Mouse (Mus musculus) megakaryocyte, embryonic 14.5 days (primary cell): Measurements from ENCODE around the gene Gbp2b. TPM values are rescaled to one million over a fixed set of nuclear protein-coding genes. Genes with fewer than 3 reads are reported as not detected.

Source experiments
- H3K27me3 ChIP-seq: replicated peaks from 2 replicates; pipeline ENCODE3; 2012; ENCODE audit warnings: inconsistent platforms
- H3K36me3 ChIP-seq: replicated peaks from 2 replicates; pipeline ENCODE3; 2012; ENCODE audit warnings: low read length, inconsistent platforms, mixed read lengths
- H3K4me1 ChIP-seq: 2 replicates; pipeline ENCODE4 v1.6.1; 2012; ENCODE audit warnings: inconsistent platforms
- H3K4me3 ChIP-seq: replicated peaks from 2 replicates; pipeline ENCODE3; 2012; ENCODE audit warnings: moderate library complexity, mild to moderate bottlenecking, inconsistent platforms
- H3K9me3 ChIP-seq: 2 replicates; pipeline ENCODE4 v1.6.1; 2012; ENCODE audit warnings: inconsistent platforms
- FLI1 ChIP-seq: IDR thresholded peaks from 2 replicates; pipeline ENCODE4 v1.6.1; 2012; ENCODE audit warnings: low read length, inconsistent platforms, mixed read lengths
- GATA1 ChIP-seq: IDR thresholded peaks from 3 replicates; pipeline ENCODE4 v1.6.1; 2012; ENCODE audit warnings: mixed read lengths, low read length, inconsistent platforms, borderline replicate concordance
- polyA plus RNA-seq: library from polyadenylated mRNA; stranded (reverse); fragments of >175 nt; gene quantifications from 2 replicates; pipeline ENCODE4 v1.2.3, GENCODE M21; 2012; ENCODE audit warnings: low replicate concordance; ENCODE audit not compliant: insufficient read depth

Gene Gbp2b
- polyA plus RNA-seq, 1 experiment = not detected

DNA sequence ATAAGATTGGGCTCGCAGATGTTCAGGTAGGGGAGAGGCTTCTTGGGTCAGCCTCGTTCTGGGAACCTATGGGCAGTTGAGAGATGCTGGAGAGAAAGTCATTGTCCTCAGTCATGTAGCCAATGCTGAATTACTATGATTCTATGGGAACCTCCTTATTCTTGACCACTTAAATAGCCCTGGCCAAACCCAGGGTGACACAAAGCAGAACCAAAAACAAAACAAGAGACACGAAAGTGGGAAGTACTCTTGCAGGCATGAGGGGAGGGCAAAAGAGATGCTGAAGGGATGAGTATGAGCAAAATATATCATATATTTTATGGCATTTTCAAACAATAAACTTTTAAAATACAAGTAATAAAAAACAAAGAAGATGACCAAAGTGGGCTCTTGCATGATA is 17.5 kb upstream of the Gbp2b start:
- Histone ChIP-seq H3K9me3 (no peaks in the 10 kb centered on the region), H3K4me1 (no peaks in the 10 kb centered on the region), H3K4me3 (no peak overlapping the region), H3K27me3 (no peaks in the 10 kb centered on the region), H3K36me3 (no peaks in the 10 kb centered on the region)
- no peak for TF ChIP-seq GATA1
- no peak for TF ChIP-seq FLI1

DNA sequence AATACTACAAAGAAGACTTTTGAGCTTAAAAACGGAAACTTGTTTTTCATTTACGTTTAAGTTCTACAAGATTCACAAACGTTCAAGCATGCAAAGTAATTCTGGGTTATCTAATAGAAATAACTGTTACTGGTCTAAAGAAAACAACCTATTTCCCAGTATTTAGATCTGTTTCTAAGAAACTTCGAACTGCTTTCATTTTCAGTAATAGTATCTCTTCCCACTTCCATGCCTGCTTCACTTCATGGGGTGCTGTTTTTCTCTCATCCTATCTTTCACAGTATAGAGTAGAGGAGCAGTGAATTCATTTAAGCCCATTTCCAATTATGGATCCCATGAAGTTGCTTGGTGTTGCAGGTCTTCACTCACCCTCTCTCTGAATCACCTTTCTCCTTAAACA is 16.3 kb upstream of the Gbp2b start:
- H3K36me3 ChIP-seq = no peaks in the 10 kb centered on the region
- no peak overlapping the region for H3K4me3 ChIP-seq
- H3K9me3 ChIP-seq = no peaks in the 10 kb centered on the region
- H3K4me1 ChIP-seq = no peaks in the 10 kb centered on the region
- H3K27me3 ChIP-seq = no peaks in the 10 kb centered on the region
- no peak for TF ChIP-seq FLI1
- TF ChIP-seq GATA1 = no peak

DNA sequence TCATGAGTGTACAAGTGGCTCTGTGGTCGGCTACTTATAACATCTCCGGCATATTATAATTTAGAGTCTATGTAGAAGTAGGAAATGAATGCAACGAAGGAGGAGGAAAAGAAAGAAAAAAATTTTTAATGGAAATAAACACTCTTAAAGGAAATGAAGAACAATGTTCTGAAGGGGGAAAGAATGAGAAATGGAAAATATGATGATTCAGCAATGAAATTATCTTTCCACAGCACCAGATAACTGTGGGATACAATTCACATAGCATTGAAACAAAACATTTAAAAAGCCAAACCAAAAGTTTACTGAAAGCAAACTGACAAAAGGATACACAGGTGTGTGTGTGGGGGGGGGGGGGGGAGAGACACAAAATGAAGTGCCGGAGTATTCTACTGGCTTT is 11.6 kb upstream of the Gbp2b start:
- H3K4me1 ChIP-seq = no peaks in the 10 kb centered on the region
- H3K27me3 ChIP-seq = no peaks in the 10 kb centered on the region
- no peaks in the 10 kb centered on the region for H3K9me3 ChIP-seq
- no peaks in the 10 kb centered on the region for H3K36me3 ChIP-seq
- H3K4me3 ChIP-seq = no peak overlapping the region
- no peak for TF ChIP-seq GATA1
- TF ChIP-seq FLI1 = no peak

DNA sequence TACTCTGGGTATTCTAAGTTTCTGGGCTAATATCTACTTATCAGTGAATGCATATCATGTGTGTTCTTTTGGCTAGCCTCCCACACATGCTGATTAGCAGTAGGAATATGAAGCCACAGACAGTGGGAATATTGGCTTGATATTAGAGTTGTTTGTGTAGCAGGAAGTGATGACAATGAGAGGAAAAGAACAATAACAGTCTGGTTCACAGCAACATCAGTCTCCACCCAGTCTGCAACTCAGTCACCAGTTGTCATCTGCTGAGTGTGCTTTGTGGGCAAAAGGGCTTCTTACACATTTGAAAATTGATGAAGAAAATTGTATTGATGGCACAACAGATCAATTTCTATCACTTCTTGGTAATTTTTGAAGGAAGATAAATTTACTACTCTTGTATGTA is 7.3 kb upstream of the Gbp2b start:
- no peaks in the 10 kb centered on the region for H3K36me3 ChIP-seq
- H3K9me3 ChIP-seq = no peaks in the 10 kb centered on the region
- no peaks in the 10 kb centered on the region for H3K27me3 ChIP-seq
- no peak overlapping the region for H3K4me3 ChIP-seq
- H3K4me1 ChIP-seq = peaks cover 3% of the 10 kb centered on the region; the same call in 1 of the 2 replicates
- TF ChIP-seq FLI1 = no peak
- no peak for TF ChIP-seq GATA1

DNA sequence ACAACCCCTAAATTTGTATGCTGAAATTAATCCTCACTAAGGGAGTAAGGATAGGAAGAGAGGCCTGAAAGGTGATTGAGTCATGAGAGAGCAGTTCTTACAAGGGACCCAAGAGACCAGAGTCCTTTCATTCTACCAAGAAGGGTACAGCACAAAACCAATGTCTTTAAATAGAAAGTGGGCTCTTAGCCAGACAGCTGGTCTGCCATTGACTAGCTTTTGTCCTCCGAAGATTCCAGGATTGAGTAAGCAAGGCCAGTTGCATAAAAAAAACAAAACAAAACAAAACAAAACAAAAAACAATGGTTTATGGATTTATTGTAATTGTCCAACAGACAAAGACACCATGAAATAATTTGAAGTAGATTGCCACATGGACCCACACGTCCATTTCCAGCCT is 5.8 kb upstream of the Gbp2b start:
- no peak for TF ChIP-seq GATA1
- no peak for TF ChIP-seq FLI1
- peaks cover 3% of the 10 kb centered on the region; the same call in 1 of the 2 replicates for H3K4me1 ChIP-seq
- no peaks in the 10 kb centered on the region for H3K9me3 ChIP-seq
- no peaks in the 10 kb centered on the region for H3K36me3 ChIP-seq
- H3K27me3 ChIP-seq = no peaks in the 10 kb centered on the region
- no peak overlapping the region for H3K4me3 ChIP-seq

DNA sequence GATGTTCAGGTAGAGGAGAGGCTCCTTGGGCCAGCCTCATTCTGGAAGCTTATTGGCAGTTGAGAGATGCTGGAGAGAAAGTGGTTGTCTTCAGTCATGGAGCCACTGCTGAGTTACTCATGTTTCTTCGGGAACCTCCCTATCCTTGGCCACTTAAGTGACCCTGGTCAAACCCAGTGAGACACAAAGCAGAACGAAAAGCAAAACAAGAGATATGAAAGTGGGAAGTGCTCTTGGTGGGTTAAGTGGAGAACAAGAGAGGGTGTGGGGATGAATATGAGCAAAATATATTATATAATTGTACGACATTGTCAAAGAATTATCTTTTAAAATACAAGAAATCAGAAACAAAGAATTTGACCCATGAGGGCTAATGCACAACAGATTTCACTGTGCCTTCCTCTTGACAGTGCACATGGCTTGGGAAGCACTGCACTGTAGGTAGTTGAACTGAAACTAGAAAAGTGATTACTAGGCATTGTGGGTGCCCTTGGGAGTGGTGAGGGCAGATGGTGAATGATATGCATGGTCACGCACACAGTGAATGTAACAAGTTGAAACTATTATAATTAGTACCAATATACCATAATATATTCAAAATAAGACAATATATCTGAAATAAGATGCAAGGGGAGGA is 4.1 kb upstream of the Gbp2b start:
- H3K4me3 ChIP-seq = no peak overlapping the region
- no peaks in the 10 kb centered on the region for H3K36me3 ChIP-seq
- no peaks in the 10 kb centered on the region for H3K27me3 ChIP-seq
- peaks cover 3% of the 10 kb centered on the region; the same call in 1 of the 2 replicates for H3K4me1 ChIP-seq
- no peaks in the 10 kb centered on the region for H3K9me3 ChIP-seq
- TF ChIP-seq GATA1 = no peak
- TF ChIP-seq FLI1 = no peak

DNA sequence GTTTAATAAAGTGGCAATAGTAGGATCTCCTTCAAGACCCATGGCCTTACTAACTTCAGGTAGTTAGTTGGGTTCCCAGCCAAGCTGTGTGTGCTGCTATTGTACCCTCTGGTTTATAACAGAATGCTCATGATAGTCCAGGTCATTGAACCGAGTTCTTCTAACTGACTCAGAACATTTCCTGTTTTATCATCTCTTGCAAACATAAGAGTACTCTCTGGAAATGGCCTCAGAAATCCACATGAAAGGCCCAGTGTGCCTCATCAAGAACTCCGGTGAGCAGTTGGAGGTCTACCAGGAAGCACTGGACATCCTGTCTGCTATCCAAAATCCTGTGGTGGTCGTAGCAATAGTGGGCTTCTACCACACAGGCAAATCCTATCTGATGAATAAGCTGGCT is 3.3 kb downstream of the Gbp2b start:
- H3K36me3 ChIP-seq = no peaks in the 10 kb centered on the region
- TF ChIP-seq GATA1 (no peak), FLI1 (no peak)
- no peaks in the 10 kb centered on the region for H3K4me1 ChIP-seq
- no peak overlapping the region for H3K4me3 ChIP-seq
- no peaks in the 10 kb centered on the region for H3K27me3 ChIP-seq
- H3K9me3 ChIP-seq = no peaks in the 10 kb centered on the region

DNA sequence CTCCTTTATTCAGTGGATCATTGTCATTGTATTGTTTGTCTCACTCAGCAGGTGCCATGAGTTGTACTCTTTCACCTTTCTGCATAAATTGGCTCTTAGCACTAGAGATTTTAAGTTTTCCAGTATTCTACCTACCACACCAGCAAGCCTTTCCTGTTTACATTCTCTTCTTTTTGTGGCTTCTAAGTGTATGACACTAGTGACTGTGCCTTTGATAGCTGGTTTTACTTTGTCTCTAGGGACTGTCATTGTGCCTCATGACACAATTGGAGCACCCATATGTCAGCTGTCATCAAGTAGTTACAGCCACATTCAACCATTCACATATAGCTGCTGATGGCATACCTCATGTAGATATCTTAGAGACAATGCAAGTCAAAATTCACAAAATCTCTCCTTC is 7.0 kb downstream of the Gbp2b start:
- no peak overlapping the region for H3K4me3 ChIP-seq
- TF ChIP-seq GATA1 = no peak
- no peak for TF ChIP-seq FLI1
- H3K4me1 ChIP-seq = peaks cover 5% of the 10 kb centered on the region
- H3K9me3 ChIP-seq = no peaks in the 10 kb centered on the region
- no peaks in the 10 kb centered on the region for H3K36me3 ChIP-seq
- no peaks in the 10 kb centered on the region for H3K27me3 ChIP-seq

DNA sequence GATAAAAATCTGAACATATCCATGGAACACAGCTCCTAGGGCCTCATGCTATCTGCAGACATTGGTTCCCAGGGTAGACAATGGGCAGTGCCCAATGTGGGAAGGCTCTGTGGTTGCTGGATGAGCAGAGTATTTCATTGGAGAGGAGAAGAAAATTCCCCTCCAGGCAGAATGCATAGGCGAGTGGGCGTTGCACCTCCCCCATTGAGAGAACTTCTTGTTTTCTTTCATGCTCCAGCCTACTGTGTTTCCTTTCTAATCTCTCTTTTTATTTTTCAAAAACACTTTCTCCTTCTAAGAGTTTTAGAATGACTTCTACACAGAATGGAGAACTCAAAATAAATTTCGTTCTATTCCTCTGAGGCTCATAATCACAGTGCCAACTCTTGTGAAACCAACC is 24.0 kb downstream of the Gbp2b start:
- H3K4me3 ChIP-seq = no peak overlapping the region
- no peaks in the 10 kb centered on the region for H3K27me3 ChIP-seq
- TF ChIP-seq GATA1 = no peak
- no peak for TF ChIP-seq FLI1
- H3K4me1 ChIP-seq = peaks cover 23% of the 10 kb centered on the region
- H3K36me3 ChIP-seq = no peaks in the 10 kb centered on the region
- no peaks in the 10 kb centered on the region for H3K9me3 ChIP-seq

DNA sequence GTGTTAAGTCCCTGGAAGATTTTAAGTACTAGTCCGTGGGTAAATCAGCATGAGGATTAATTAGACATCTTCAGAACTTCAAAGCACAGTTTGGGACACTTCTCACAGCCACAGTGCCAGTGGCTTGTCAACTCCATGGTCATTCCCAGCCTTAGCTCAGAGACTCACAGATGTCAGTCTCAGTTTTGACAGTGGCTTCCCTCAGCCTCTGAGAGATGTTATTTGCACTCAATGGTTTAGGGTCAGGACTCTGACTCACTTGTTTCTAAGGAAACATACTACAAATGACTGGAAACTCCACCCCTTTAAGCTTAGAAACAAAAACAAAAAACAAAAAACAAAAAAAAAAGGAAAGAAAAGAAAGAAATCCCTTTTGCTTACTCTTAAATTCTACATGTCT is 25.0 kb downstream of the Gbp2b start:
- peak overlapping the region; percentile 90 for H3K4me3 ChIP-seq
- TF ChIP-seq GATA1 = no peak
- TF ChIP-seq FLI1 = no peak

More for the DNA sequence above, 25.0 kb downstream of the Gbp2b start:
- H3K27me3 ChIP-seq = no peaks in the 10 kb centered on the region
- H3K36me3 ChIP-seq = no peaks in the 10 kb centered on the region
- H3K9me3 ChIP-seq = no peaks in the 10 kb centered on the region
- H3K4me1 ChIP-seq = peaks cover 23% of the 10 kb centered on the region
